Mouse (Mus musculus): ENCODE data around the gene Pcbp2. TPM values are rescaled to one million over a fixed set of nuclear protein-coding genes. Genes with fewer than 3 reads are reported as not detected.

Pcbp2 gene
- polyA plus RNA-seq, 1 experiment from 2014 or later: 235 TPM

DNA sequence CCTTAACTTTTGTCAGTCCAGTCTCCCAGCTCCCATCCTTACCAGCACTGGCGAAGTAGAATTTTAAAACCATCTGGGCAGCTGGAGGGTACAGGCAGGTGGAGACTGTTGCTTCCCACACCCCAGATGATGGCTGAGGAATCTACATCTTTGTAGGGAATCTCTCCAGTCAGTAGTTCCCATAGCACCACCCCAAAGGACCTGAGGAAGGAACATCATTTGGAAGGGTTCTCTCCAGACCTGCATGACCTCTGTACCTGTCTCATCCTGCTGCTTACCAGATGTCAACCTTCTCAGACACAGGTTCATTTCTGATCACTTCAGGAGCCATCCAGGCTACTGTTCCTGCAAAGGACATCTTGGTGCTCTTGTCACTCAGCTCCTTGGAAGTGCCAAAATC is 33.1 kb downstream of the Pcbp2 start, which contains the start of gene Gm10337:
Gm10337 (plus strand) TSS at position 276 of the 400 bp plus-strand sequence.
- no peaks in the 10 kb centered on the region for H3K9me3 ChIP-seq (replicated peaks)
- H3K27ac ChIP-seq: no peak within 1 kb of the TSS
- no peak within 1 kb of the TSS for H3K4me3 ChIP-seq
- peaks cover 94% of the 10 kb centered on the region for H3K36me3 ChIP-seq
- H3K27me3 ChIP-seq (ENCODE audit: low read depth, poor library complexity, severe bottlenecking): no peaks in the 10 kb centered on the region
- no peak for DNase-seq (ENCODE audit: low spot score)
- no peaks in the 10 kb centered on the region for H3K4me1 ChIP-seq
- WGBS: 85% methylated on average over 1 of the region's 1 CpGs

DNA sequence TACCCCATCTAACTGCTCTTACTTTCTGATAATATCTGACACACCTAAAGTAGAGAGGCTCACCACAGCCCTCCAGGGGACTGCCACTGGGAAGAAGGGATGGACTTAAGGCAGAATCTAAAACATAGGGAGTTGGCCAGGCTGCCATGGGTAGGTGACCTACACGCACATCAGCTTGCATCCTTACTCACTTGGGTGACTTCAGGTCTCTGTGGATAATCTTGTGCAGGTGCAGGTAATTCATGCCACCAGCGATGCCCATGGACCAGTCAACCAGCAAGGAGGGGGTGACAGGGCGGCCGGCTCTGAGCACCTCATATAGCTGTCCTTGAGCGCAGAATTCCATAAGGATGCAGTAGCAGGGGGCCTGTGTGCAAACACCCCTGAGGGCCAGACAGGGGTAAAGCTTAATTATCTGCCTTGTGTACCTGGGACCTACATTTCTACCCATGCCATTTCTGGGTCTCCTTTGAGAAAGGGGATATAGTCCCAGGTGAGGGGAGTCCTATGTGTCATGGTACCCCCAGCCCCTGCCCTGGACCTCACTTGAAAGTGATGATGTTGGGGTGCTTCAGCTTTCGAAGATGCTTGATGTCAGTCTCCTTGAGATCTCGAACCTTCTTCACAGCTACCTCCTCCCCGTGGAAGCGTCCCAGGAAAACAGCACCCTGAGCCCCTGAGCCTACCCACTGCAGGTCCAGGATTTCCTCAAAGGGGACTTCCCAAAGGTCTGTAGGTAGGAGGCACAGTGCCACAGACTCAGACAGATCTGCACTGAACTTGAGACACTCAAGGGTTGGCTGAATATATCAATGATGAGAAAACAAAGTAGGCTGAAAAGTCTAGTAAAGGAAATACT is 33.8 kb downstream of the Pcbp2 start:
- WGBS: 89% methylated on average over 9 of the region's 9 CpGs
- Histone ChIP-seq H3K4me3 (no peak overlapping the region), H3K27me3 (ENCODE audit: low read depth, poor library complexity, severe bottlenecking) (no peaks in the 10 kb centered on the region), H3K4me1 (no peaks in the 10 kb centered on the region), H3K9me3 (replicated peaks) (no peaks in the 10 kb centered on the region), H3K27ac (no peak overlapping the region), H3K36me3 (peaks cover 88% of the 10 kb centered on the region)
- DNase-seq (ENCODE audit: low spot score): no peak

DNA sequence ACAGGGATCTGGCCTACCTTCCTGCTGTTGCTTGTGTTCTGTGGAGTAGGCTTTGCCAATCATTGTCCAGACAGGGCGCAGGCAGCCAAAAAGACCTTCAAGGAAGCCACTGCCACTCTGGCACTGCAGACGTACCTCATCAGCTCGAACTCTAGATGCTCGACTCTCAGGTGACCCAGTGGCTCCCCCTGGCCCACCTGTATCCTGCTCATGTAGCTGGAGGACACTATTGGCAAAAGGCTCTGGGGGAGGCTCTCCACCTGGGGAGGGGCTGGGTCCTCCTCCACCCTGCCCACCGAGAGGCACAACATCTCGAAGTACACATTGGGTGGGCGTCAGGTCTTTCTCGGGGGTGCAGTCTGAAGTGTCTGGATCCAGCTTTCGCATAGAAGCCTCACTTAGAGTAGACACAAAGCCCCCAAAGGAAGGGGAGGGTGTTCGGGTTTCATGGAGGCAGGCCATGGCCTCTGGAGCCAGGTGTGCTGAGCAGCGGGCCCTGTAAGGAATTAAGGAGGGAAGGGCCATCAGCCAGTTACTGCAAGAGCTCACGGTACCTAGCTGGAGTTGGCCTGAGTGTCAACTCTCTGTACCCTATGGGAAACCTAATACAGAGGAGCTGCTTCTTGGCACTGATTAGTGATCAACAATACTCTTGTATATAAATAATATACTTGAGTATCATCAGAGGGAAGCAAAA is 34.9 kb downstream of the Pcbp2 start:
- Histone ChIP-seq H3K36me3 (peaks cover 78% of the 10 kb centered on the region), H3K9me3 (replicated peaks) (no peaks in the 10 kb centered on the region), H3K4me1 (peaks cover 9% of the 10 kb centered on the region), H3K27me3 (ENCODE audit: low read depth, poor library complexity, severe bottlenecking) (no peaks in the 10 kb centered on the region), H3K4me3 (no peak overlapping the region), H3K27ac (0 out of 2 replicates have a peak overlapping the region, but pooled peaks have one; percentile 42)
- WGBS: 76% methylated on average over 12 of the region's 12 CpGs
- no peak for DNase-seq (ENCODE audit: low spot score)

DNA sequence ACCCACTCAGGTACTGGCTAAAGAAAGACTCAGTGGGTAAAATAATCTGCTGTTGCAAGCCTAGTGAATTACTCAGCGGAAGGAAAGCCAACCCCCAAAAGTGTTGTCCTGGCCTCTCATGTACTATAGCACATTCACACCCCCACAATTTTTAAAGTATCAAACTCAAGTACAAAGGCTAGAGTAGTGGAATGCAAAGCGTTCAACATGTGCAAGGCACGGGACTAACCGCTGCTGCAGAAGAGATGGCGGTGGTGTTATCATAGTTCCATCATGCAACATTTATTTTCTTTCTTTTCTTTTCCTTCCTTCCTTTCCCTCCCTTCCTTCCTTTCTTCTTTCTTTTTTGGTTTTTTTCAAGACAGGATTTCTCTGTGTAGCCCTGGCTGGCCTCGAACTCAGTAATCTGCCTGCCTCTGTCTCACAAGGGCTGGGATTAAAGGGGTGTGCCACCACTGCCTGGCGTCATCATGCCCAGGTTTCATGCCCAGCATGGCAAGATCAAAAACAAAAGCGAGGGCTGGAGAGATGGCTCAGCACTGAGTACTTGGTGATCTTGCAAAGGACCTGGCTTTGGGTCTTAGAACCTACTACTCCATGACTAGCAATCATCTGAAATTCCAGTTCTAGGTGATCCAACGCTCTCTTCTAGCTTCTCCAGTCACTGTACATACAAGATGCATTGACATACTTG is 35.6 kb downstream of the Pcbp2 start:
- Histone ChIP-seq H3K36me3 (peaks cover 71% of the 10 kb centered on the region), H3K4me1 (peaks cover 16% of the 10 kb centered on the region), H3K27me3 (ENCODE audit: low read depth, poor library complexity, severe bottlenecking) (no peaks in the 10 kb centered on the region), H3K27ac (no peak overlapping the region), H3K9me3 (replicated peaks) (no peaks in the 10 kb centered on the region), H3K4me3 (no peak overlapping the region)
- 91% methylated on average over 9 of the region's 9 CpGs for WGBS
- DNase-seq (ENCODE audit: low spot score): no peak

DNA sequence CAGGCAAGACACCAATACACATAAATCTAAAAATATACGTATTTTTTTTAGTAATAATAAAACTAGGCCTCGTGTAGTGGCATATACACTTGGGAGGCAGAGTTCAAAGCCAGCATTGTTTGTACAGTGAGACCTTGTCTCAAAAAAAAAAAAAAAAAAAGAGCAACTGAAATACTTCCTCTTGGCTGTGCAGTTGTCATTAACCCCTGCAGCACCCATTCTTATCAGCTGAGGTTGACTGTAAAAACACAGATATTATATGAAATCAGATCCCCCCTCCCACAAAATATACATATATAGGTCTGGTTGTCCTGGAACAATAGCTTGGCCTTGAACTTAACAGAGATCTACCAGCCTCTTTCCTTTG is 36.1 kb downstream of the Pcbp2 start:
- no peak for DNase-seq (ENCODE audit: low spot score)
- H3K9me3 ChIP-seq (replicated peaks): no peaks in the 10 kb centered on the region
- H3K4me3 ChIP-seq: no peak overlapping the region
- no peaks in the 10 kb centered on the region for H3K27me3 ChIP-seq (ENCODE audit: low read depth, poor library complexity, severe bottlenecking)
- peaks cover 66% of the 10 kb centered on the region for H3K36me3 ChIP-seq
- no peak overlapping the region for H3K27ac ChIP-seq
- WGBS: 80% methylated on average over 2 of the region's 2 CpGs
- peaks cover 22% of the 10 kb centered on the region for H3K4me1 ChIP-seq

DNA sequence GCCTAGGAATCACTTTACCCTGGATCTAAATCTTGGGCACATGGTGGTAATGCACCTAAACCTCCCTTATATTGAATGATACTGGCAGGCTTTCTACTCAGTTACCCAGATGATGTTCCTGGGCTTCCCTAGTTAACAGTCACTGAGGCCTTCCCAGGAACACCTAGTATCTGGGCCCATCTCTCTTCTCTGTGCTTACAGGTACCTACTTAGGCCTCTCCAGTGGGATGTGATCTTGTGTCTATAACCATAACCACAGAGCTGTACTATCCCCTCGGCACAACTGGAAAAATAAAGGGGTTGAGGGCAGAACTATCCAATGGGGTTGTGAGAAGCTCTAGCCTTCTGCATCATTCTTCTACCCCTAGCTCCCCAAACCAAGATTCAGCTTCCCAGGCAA is 36.5 kb downstream of the Pcbp2 start:
- Histone ChIP-seq H3K9me3 (replicated peaks) (no peaks in the 10 kb centered on the region), H3K4me1 (peaks cover 26% of the 10 kb centered on the region), H3K36me3 (peaks cover 61% of the 10 kb centered on the region), H3K4me3 (no peak overlapping the region), H3K27me3 (ENCODE audit: low read depth, poor library complexity, severe bottlenecking) (no peaks in the 10 kb centered on the region), H3K27ac (no peak overlapping the region)
- DNase-seq (ENCODE audit: low spot score): no peak
- 91% methylated on average over 1 of the region's 1 CpGs for WGBS

DNA sequence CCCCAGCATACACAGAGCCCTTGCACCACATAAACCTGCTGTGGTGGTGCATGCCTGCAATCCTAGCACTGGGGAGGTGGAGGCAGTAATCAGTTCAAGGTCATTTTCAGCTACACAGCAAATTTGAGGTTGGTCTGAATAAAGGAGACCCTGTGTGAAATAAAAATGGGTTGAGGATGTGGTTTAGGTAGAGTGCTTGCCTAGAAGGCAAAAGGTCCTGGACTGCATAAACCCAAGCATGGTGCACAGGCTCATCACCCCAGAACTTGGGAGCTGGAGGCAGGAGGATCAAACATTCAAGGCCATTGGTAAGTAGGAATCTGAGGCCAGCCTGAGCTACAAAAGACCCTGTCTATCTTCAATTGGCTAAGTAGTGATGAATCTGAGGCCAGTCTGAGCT is 37.2 kb downstream of the Pcbp2 start:
- H3K36me3 ChIP-seq: peaks cover 54% of the 10 kb centered on the region
- H3K4me1 ChIP-seq: peaks cover 33% of the 10 kb centered on the region
- H3K9me3 ChIP-seq (replicated peaks): no peaks in the 10 kb centered on the region
- no peak overlapping the region for H3K4me3 ChIP-seq
- DNase-seq (ENCODE audit: low spot score): no peak
- no peak overlapping the region for H3K27ac ChIP-seq
- no peaks in the 10 kb centered on the region for H3K27me3 ChIP-seq (ENCODE audit: low read depth, poor library complexity, severe bottlenecking)

DNA sequence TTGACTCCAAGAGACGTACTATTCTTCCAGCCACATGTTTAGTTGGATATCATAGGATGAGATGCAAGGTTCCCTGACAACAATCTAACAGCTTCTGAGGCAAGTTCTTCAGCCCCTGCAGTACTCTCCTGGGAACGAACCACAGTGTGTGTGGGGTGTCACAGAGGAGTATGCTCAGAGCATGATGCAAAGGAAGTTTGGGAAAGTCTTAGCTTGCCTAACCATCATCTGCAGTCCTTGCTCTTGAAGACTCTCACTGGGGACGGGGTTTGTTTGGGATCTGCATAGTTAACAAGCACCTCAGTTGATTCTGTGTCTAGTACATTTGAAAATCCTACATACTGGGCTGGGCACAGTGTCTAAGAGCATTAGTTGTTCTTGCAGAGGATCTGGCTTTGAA is 38.0 kb downstream of the Pcbp2 start:
- no peak overlapping the region for H3K4me3 ChIP-seq
- no peak for DNase-seq (ENCODE audit: low spot score)
- H3K27ac ChIP-seq: no peak overlapping the region
- no peaks in the 10 kb centered on the region for H3K27me3 ChIP-seq (ENCODE audit: low read depth, poor library complexity, severe bottlenecking)
- peaks cover 47% of the 10 kb centered on the region for H3K36me3 ChIP-seq
- H3K9me3 ChIP-seq (replicated peaks): no peaks in the 10 kb centered on the region
- 84% methylated on average over 3 of the region's 3 CpGs for WGBS
- peaks cover 39% of the 10 kb centered on the region for H3K4me1 ChIP-seq

DNA sequence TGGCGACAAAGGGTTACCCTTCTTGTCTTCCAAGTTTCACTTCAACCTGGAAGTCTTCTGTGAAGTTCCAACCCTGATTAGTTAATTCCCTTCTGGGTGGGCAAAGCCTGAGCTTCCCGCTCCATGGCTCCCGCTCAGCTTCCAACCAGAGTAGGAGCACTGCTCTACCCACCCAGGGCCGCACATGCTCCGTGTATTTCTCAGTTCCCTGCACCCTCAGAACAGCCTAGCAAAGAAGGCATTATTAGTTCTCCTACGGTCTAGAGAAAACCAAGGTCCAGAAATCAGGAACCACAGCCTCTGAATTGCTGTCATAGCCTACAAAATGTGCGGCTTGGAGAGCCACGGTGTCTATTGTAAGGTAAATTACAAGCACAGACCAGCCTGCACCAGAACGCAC is 39.8 kb downstream of the Pcbp2 start:
- Histone ChIP-seq H3K27me3 (ENCODE audit: low read depth, poor library complexity, severe bottlenecking) (no peaks in the 10 kb centered on the region), H3K9me3 (replicated peaks) (no peaks in the 10 kb centered on the region), H3K36me3 (peaks cover 29% of the 10 kb centered on the region), H3K27ac (peak overlapping the region; percentile 84), H3K4me1 (peaks cover 39% of the 10 kb centered on the region), H3K4me3 (peak overlapping the region; percentile 64)
- peak; percentile 50 for DNase-seq (ENCODE audit: low spot score)
- WGBS: 13% methylated on average over 9 of the region's 9 CpGs

DNA sequence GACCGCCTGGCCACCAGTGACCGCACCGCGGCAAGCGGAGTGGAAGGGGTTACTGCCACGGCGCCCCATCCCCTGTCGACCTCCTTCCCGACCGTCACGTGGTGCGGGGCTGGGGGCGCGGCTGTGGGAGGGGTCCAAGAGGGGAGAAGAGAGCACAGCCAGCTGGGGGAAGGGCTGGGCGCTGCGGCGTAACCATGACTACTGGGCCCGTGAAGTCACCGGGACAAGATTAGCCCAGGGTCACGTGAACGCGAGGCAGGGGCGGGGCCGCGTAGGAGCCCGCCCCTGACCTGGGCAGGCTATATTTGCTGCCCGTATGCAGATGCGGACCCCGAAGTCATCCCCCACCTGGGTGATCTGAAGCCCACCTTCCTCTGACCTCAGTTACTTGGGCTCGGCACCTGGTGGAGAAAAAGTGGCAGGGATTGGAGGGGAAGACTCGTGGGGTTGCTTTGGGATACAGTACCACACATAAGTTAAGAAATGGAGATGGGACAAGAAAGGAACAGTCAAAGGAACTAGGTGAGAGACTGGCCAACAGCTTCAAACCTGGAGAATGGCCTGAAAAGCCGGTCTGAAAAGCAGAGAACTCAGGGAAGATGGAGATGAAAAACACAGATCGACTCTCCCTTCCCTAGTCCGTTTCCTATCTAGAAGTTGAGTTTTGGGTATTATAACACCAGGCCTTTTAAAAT is 40.4 kb downstream of the Pcbp2 start:
- H3K9me3 ChIP-seq (replicated peaks): no peaks in the 10 kb centered on the region
- peak overlapping the region; percentile 64 for H3K4me3 ChIP-seq
- peaks cover 25% of the 10 kb centered on the region for H3K36me3 ChIP-seq
- peak overlapping the region; percentile 84 for H3K27ac ChIP-seq
- no peaks in the 10 kb centered on the region for H3K27me3 ChIP-seq (ENCODE audit: low read depth, poor library complexity, severe bottlenecking)
- WGBS: 4% methylated on average over 34 of the region's 34 CpGs
- peaks cover 45% of the 10 kb centered on the region for H3K4me1 ChIP-seq
- DNase-seq (ENCODE audit: low spot score): peak; percentile 98

DNA sequence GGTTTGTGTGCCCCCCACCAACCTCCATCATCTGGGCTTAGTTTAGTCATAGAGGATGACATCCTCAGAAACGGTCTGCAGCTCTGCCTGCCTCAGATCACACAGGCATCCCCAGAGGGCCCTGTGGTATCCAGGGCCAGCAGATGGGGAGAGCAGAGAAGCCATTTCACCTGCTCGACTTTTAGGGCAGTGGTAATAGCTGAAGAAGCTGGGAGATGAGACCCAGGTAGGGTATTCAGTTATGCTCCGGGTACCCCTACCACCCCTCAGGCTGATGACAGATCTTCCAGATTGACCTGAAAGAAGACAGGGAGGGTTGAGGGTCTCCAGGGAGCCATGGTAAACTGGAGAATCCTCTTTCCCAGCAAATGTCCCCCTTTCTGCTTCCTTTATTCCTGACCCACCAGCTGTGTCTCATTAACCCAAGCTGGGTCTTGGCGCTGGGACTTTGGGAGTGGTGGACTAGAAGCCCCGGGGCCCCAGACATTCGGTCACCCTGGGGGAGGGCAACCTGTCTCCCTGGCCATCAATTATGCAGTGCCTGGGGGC is 41.0 kb downstream of the Pcbp2 start:
- peaks cover 51% of the 10 kb centered on the region for H3K4me1 ChIP-seq
- peak overlapping the region; percentile 84 for H3K27ac ChIP-seq
- no peaks in the 10 kb centered on the region for H3K27me3 ChIP-seq (ENCODE audit: low read depth, poor library complexity, severe bottlenecking)
- DNase-seq (ENCODE audit: low spot score): peak; percentile 59
- 6% methylated on average over 6 of the region's 6 CpGs for WGBS
- H3K4me3 ChIP-seq: peak overlapping the region; percentile 64
- no peaks in the 10 kb centered on the region for H3K9me3 ChIP-seq (replicated peaks)
- H3K36me3 ChIP-seq: peaks cover 20% of the 10 kb centered on the region

DNA sequence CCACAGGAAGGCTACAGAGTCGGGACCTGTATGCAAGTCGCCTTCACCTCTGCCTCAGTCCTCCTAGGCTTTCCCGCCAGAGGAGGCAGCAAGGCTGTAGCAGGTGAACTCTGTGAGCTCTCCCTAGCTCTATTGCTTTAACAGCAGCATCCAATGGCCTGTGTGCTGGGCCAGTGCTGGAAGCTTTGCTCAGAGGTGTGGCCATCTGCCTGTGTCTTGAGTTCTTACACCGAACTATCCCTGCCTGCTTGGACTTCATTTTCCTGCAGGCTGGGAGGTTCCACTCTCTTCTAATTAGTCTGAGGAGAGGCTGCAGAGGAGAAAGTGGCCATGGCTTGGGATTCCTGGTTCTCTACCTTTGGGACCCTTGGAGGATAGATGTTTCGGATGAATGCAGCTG is 41.7 kb downstream of the Pcbp2 start:
- 26% methylated on average over 5 of the region's 5 CpGs for WGBS
- Histone ChIP-seq H3K36me3 (peaks cover 15% of the 10 kb centered on the region), H3K27ac (peak overlapping the region; percentile 84), H3K4me1 (peaks cover 53% of the 10 kb centered on the region), H3K4me3 (peak overlapping the region; percentile 64), H3K27me3 (ENCODE audit: low read depth, poor library complexity, severe bottlenecking) (no peaks in the 10 kb centered on the region), H3K9me3 (replicated peaks) (no peaks in the 10 kb centered on the region)
- no peak for DNase-seq (ENCODE audit: low spot score)

Data from limb, embryonic 10.5 days (tissue).